In the genomic region with DNA sequence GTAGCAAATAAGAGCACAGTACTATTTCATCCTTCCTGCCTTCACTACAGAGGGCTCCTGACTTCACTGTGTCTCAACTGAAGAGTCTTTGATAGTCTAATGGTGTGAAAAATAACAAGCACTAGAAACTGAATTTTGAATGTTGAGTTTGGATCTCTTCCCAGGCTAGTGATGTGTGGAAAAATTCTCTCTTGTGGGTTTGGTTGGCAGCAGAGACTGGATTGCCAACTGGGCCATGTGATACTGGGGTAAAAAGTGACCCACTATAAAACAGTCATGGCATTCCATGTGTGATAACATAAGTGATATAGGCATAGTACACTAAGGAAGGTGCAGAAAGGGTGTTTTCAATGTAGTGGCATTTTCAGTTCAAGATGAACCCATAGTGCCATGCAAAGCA, we compare ENCODE assay signal across 21 mouse cellular contexts.
DNase-seq lines count a peak whose midpoint lies in the region; ATAC-seq lines count a peak whose summit lies in the region.
"Had no signal": no experiment of that assay in that cellular context is flagged by ENCODE, and none has a peak within 500 bp of the region (broad histone marks: within the 10 kb centered on the region; RNA-seq: fewer than 3 reads in every experiment).

No protein-coding gene starts in this region.

- H3K9ac ChIP-seq in midbrain, embryonic 16.5 days (ENCODE audit: low read depth, low read length): no peak overlapping the region
- H3K9ac ChIP-seq: forebrain, embryonic 15.5 days; heart, embryonic 13.5 days; hindbrain, embryonic 12.5 days; hindbrain, embryonic 15.5 days had no signal

- no peaks in the 10 kb centered on the region for H3K36me3 ChIP-seq in midbrain, embryonic 16.5 days (ENCODE audit: control insufficient read depth, insufficient read depth, low read length)
- H3K36me3 ChIP-seq: forebrain, embryonic 15.5 days; heart, embryonic 13.5 days; hindbrain, embryonic 12.5 days; hindbrain, embryonic 15.5 days had no signal

- H3K4me2 ChIP-seq in midbrain, embryonic 16.5 days (ENCODE audit: low read length): no peak overlapping the region
- H3K4me2 ChIP-seq: forebrain, embryonic 15.5 days; heart, embryonic 13.5 days; hindbrain, embryonic 12.5 days; hindbrain, embryonic 15.5 days had no signal

- no peaks in the 10 kb centered on the region for H3K9me3 ChIP-seq in midbrain, embryonic 16.5 days (replicated peaks; ENCODE audit: control insufficient read depth, low read length, poor library complexity, severe bottlenecking)
- H3K9me3 ChIP-seq: forebrain, embryonic 15.5 days; heart, embryonic 13.5 days; hindbrain, embryonic 12.5 days; hindbrain, embryonic 15.5 days had no signal

- H3K4me3 ChIP-seq in midbrain, embryonic 16.5 days (ENCODE audit: low read depth, low read length): no peak overlapping the region
- H3K4me3 ChIP-seq: forebrain, embryonic 15.5 days; heart, embryonic 13.5 days; hindbrain, embryonic 12.5 days; hindbrain, embryonic 15.5 days had no signal

- no peak overlapping the region for H3K27ac ChIP-seq in midbrain, embryonic 16.5 days (ENCODE audit: low read length)
- H3K27ac ChIP-seq: forebrain, embryonic 15.5 days; heart, embryonic 13.5 days; hindbrain, embryonic 12.5 days; hindbrain, embryonic 15.5 days had no signal

- H3K27me3 ChIP-seq in midbrain, embryonic 16.5 days (ENCODE audit: control insufficient read depth, insufficient read depth, low read depth, low read length): no peaks in the 10 kb centered on the region
- H3K27me3 ChIP-seq: forebrain, embryonic 15.5 days; heart, embryonic 13.5 days; hindbrain, embryonic 12.5 days; hindbrain, embryonic 15.5 days; Patski had no signal

- peak; percentile 79 for ATAC-seq in frontal cortex, adult (ENCODE audit: low TSS enrichment)
- no peak for ATAC-seq in midbrain, embryonic 16.5 days
- ATAC-seq: forebrain, embryonic 15.5 days; intestine, postnatal 0 days; Patski had no signal

- no peak for DNase-seq in frontal cortex, postnatal 14 days (ENCODE audit: low spot score in 2 of 2)
- DNase-seq in 3T3-L1 (ENCODE audit: low read depth, low spot score): peak; percentile 67
- DNase-seq in Muller cell, postnatal 12 days (ENCODE audit: inconsistent ontology term): peak; percentile 73
- peak; percentile 2 for DNase-seq in fibroblast of lung, adult 2 months (ENCODE audit: low read depth)
- no peak for DNase-seq in cerebellum, adult 9-11 months
- DNase-seq in heart, postnatal 14 days: no peak
- DNase-seq: adrenal gland, adult 2 months; adrenal gland, postnatal 14 days; cerebellum, adult 11-12 months; cerebellum, adult 8-10 months; cerebellum, postnatal 14 days; gastrocnemius, postnatal 25 days; heart, adult 18-20 months had no signal

- intact Hi-C loops in heart, postnatal 14 days (cut with DNase I): no loop called here

- no peaks in the 10 kb centered on the region for H3K4me1 ChIP-seq in midbrain, embryonic 16.5 days (ENCODE audit: control insufficient read depth, insufficient read depth, low read length)
- H3K4me1 ChIP-seq: forebrain, embryonic 15.5 days; heart, embryonic 13.5 days; hindbrain, embryonic 12.5 days; hindbrain, embryonic 15.5 days had no signal

Comparison
In these comparisons a context has a peak if more than half of its experiments do, and no peak if none do; other contexts are left out.
1. DNase-seq: peak in 3T3-L1 (single experiment), Muller cell, postnatal 12 days (single experiment) and fibroblast of lung, adult 2 months (single experiment); none in frontal cortex, postnatal 14 days (0 of 2), cerebellum, adult 9-11 months (single experiment) and heart, postnatal 14 days (0 of 2).